Mouse (Mus musculus) ES-E14 (cell line): ENCODE data around the gene Frmd3. TPM values are rescaled to one million over a fixed set of nuclear protein-coding genes. Genes with fewer than 3 reads are reported as not detected.
"Not testable (repeated sequence)": the region's sequence is repeated elsewhere in the genome, so short reads cannot be mapped to it uniquely, and the experiment has no call there.

ENCODE experiments used
- DNase-seq: peaks from one replicate; pipeline ENCODE4 v3.0.0-alpha.2; 2013; ENCODE audit warnings: low read depth, low spot score
- H3K27ac ChIP-seq: 2 replicates; pipeline ENCODE4 v1.5.1; 2012; ENCODE audit warnings: low read depth, mild to moderate bottlenecking, low read length, moderate library complexity, mixed read lengths; ENCODE audit not compliant: poor library complexity, insufficient read depth, severe bottlenecking
- H3K36me3 ChIP-seq: 2 replicates; pipeline ENCODE4 v1.6.1; 2012; ENCODE audit warnings: mild to moderate bottlenecking, low read length, moderate library complexity, mixed read lengths; ENCODE audit not compliant: control insufficient read depth, poor library complexity, insufficient read depth, severe bottlenecking
- H3K4me1 ChIP-seq, 2 experiments: fragments of 150-350 bp in 1 of 2; sonication (generic) in 1 of 2; 2 replicates each; pipeline ENCODE4 v1.6.1; 2012; ENCODE audit warnings: low read length in 2 of 2, mild to moderate bottlenecking in 1 of 2, mixed read lengths in 1 of 2; ENCODE audit not compliant: control insufficient read depth in 2 of 2, insufficient read depth in 2 of 2, poor library complexity in 1 of 2
- H3K4me3 ChIP-seq, 2 experiments: fragments of 150-350 bp in 1 of 2; sonication (generic) in 1 of 2; 2 replicates each; pipeline ENCODE4 v1.5.1; 2012; ENCODE audit warnings: low read length in 2 of 2, low read depth in 1 of 2, mild to moderate bottlenecking in 1 of 2, mixed read lengths in 1 of 2; ENCODE audit not compliant: insufficient read depth in 1 of 2, poor library complexity in 1 of 2, severe bottlenecking in 1 of 2
- H3K9ac ChIP-seq: 2 replicates; pipeline ENCODE4 v1.6.1; 2012; ENCODE audit warnings: low read depth, mild to moderate bottlenecking, low read length, mixed read lengths; ENCODE audit not compliant: poor library complexity, insufficient read depth, severe bottlenecking
- H3K9me3 ChIP-seq: fragments of 150-350 bp; sonication (generic); 2 replicates; pipeline ENCODE4 v1.6.1; 2012; ENCODE audit warnings: low read depth, mild to moderate bottlenecking, low read length; ENCODE audit not compliant: control insufficient read depth, insufficient read depth
- CHD2 ChIP-seq: IDR thresholded peaks from 2 replicates; pipeline ENCODE4 v1.6.1; 2014; ENCODE audit warnings: mild to moderate bottlenecking, low read depth, low read length, inconsistent platforms
- HCFC1 ChIP-seq: IDR thresholded peaks from 2 replicates; pipeline ENCODE4 v1.6.1; 2012; ENCODE audit warnings: low read length, inconsistent platforms, borderline replicate concordance; ENCODE audit not compliant: insufficient read depth
- MAFK ChIP-seq: IDR thresholded peaks from 2 replicates; pipeline ENCODE4 v1.6.1; 2014; ENCODE audit warnings: mild to moderate bottlenecking, low read depth, low read length, inconsistent platforms; ENCODE audit not compliant: insufficient read depth
- ZC3H11A ChIP-seq: IDR thresholded peaks from 2 replicates; pipeline ENCODE4 v1.6.1; 2012; ENCODE audit warnings: low read depth, mild to moderate bottlenecking, inconsistent platforms, low read length, borderline replicate concordance
- ZNF384 ChIP-seq: IDR thresholded peaks from 2 replicates; pipeline ENCODE4 v1.6.1; 2012; ENCODE audit warnings: low read depth, low read length, inconsistent platforms
- in situ Hi-C, 2 experiments: fragments of 600-800 bp; cut with MboI; formaldehyde crosslinking; loops; one replicate each; pipeline ENCODE4 v1.15.1; 2025; ENCODE audit warnings: low sequenced_read_pairs in 2 of 2, inconsistent platforms in 1 of 2; ENCODE audit not compliant: unreplicated experiment in 2 of 2
- total RNA-seq: library from RNA; depleted of rRNA; stranded (reverse); fragments of 300-350 nt; gene quantifications from 2 replicates; pipeline ENCODE4 v1.2.3, GENCODE M21; 2012

The Frmd3 gene
- total RNA-seq, 1 experiment, result 0.09 TPM

- Histone ChIP-seq H3K4me1 (no peaks in the 10 kb centered on the region), H3K9ac (no peak overlapping the region), H3K9me3 (no peaks in the 10 kb centered on the region), H3K27ac (no peak overlapping the region), H3K36me3 (no peaks in the 10 kb centered on the region), H3K4me3 (no peak overlapping the region)
- TF ChIP-seq HCFC1 (no peak), CHD2 (no peak), MAFK (no peak), ZC3H11A (no peak), ZNF384 (no peak)
- in situ Hi-C loops, result no loop called here
- DNase-seq, result no peak
These were observed 178.3 kb downstream of the Frmd3 start for GRCm38 (mm10) chr4:74191528-74191927.

DNA sequence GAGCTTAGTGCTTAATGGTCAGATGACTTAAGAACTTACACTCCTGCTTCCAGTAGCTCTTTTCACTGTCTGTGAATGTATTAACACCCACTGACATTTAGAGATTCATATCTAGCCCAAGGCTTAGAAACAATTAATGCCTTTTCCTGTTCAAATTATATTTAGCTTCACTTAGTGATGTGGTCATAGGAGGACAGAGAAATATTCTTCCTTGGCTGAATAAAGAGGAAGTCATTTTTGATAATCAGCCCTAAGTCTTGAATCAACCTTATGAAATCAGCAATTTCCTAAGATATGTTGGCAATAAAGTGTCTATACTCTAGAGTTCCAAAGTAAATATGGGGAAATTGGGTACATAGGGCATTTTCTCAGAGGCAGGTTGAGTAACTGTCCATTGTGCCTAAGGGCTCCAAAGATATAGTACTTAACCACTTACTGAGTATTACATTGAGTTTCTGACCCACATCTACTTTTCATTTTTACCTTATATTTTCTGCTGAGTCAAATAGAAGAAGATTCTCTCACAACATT lies 188.1 kb downstream of the Frmd3 start:
- no peaks in the 10 kb centered on the region for H3K4me1 ChIP-seq
- in situ Hi-C loops, result no loop called here
- no peak overlapping the region for H3K4me3 ChIP-seq
- no peak overlapping the region for H3K27ac ChIP-seq
- no peak overlapping the region for H3K9ac ChIP-seq
- H3K36me3 ChIP-seq, result no peaks in the 10 kb centered on the region
- H3K9me3 ChIP-seq, result no peaks in the 10 kb centered on the region
- no peak for TF ChIP-seq ZC3H11A
- TF ChIP-seq HCFC1, result no peak
- no peak for TF ChIP-seq ZNF384
- no peak for TF ChIP-seq CHD2
- TF ChIP-seq MAFK, result no peak
- no peak for DNase-seq

- H3K9me3 ChIP-seq, H3K27ac ChIP-seq, H3K9ac ChIP-seq, H3K4me3 ChIP-seq, H3K4me1 ChIP-seq, H3K36me3 ChIP-seq, in situ Hi-C loops, DNase-seq: not testable (repeated sequence)
These were observed 208.5 kb downstream of the Frmd3 start for GRCm38 (mm10) chr4:74221780-74222179.

GRCm38 (mm10) chr4:74222360-74222759 lies 209.1 kb downstream of the Frmd3 start:
- Histone ChIP-seq H3K4me3 (no peak overlapping the region), H3K4me1 (no peaks in the 10 kb centered on the region), H3K36me3 (no peaks in the 10 kb centered on the region), H3K9ac (no peak overlapping the region), H3K27ac (no peak overlapping the region), H3K9me3 (no peaks in the 10 kb centered on the region)
- in situ Hi-C loops, result no loop called here
- no peak for TF ChIP-seq ZC3H11A
- no peak for TF ChIP-seq ZNF384
- TF ChIP-seq CHD2, result no peak
- TF ChIP-seq MAFK, result no peak
- peak; percentile 24 for DNase-seq

- no peak overlapping the region for H3K27ac ChIP-seq
- in situ Hi-C loops, result no loop called here
- no peaks in the 10 kb centered on the region for H3K9me3 ChIP-seq
- no peak for TF ChIP-seq MAFK
- TF ChIP-seq ZNF384, result no peak
- no peak for TF ChIP-seq ZC3H11A
- no peak for TF ChIP-seq HCFC1
- no peak for TF ChIP-seq CHD2
- peak; percentile 2 for DNase-seq
- no peak overlapping the region for H3K4me3 ChIP-seq
- no peaks in the 10 kb centered on the region for H3K4me1 ChIP-seq
- H3K36me3 ChIP-seq, result no peaks in the 10 kb centered on the region
- no peak overlapping the region for H3K9ac ChIP-seq
These were observed 211.0 kb downstream of the Frmd3 start for GRCm38 (mm10) chr4:74224210-74224609.
